Mouse (Mus musculus) embryo, embryonic 11.5 days (tissue): ENCODE measurements around the gene Oit3.
"Not testable (repeated sequence)": the region's sequence is repeated elsewhere in the genome, so short reads cannot be mapped to it uniquely, and the experiment has no call there.

Experiments
- DNase-seq: peaks from one replicate; pipeline ENCODE4 v3.0.0-alpha.2; 2012; ENCODE audit warnings: low read depth, low spot score

Oit3 gene

DNA sequence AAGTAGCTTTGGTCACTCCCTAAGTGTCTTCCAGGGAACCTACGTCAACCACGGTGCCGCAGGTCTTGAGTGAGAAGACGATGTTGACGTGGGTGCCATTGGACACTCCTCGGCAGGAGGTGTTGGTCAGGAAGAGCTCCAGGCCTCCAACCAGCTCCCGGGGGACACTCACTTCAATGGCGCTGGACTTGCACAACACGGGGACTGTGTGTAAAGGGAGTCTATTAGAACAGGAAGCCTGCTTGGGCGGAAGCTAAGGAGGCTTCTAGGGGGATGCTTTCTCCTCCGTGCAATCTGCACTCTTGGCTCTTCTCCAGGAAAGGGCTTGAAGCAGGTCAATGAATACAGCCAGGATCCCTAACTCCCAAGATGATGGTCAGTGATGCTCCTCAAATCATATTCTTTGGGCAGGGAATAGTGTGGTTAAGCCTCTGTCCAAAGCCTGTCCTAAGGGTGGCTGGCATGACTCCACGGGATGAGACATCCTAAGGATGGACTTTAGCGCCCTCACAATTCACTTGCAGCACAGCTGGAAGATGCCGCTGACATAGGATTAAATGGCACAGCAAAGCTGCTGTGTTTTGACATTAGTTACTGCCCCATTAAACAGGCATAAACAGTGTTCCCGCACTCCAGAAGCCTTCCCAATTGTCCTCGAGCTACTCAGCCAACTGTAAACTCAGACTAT lies 12.0 kb downstream of the Oit3 start:
- no peak for DNase-seq

DNA sequence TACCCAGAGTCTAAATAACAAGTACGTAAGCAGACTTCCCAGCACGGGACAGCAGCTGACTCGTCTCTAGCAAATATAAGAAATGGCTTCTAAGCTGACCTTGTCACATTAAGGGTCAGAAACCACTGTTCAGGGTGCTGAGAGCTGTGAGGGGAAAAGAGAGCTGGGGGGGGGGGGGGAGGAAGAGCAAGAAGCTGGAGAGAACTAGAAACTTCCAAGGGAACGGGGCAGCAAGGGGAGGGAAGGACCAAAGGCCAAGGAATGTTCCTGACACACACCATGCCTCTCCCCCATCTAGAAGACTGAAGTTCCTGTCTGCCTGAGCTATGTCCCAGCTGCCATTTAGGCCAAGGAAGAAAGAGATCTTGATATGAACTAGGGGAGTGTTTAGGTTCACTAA lies 15.2 kb downstream of the Oit3 start:
- DNase-seq: no peak

DNA sequence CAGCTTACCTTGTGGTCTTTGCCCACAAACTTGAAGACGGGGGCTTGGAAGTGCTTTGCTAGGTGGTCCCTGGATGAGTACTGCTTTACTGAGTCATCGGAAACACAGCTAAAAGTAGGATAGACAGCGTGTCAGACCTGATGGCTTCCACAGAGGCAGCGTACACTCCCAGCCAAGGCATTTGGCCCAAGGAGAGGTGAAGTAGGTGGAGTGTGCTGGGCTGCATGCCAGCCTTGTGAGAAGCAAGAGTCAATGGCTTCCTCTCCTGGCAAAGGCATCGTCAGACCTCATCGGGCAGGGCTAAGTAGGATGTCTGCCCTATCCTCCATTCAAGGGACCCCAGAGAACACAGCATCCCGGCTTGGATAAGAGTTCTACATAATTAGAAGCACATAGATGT lies 16.2 kb downstream of the Oit3 start:
- DNase-seq: no peak

DNA sequence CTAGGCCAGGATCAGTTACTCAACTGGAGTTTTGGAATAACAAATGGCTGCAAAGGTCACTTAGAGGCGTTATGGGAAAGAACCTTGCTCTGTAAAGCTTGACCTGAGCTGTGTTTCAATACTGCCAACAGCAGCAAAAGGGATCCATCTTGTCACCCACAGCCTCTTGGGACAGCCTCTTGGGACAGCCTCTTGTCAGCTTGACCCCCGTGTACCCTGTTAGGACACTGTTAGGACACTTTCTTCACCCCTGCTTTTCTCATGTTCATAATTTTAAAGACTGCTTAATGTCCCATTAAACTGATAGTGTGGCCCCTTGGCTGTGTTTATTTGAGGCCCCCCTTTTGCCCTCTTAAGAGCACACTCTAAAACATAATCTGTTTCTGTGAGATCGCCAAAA lies 17.1 kb downstream of the Oit3 start:
- no peak for DNase-seq

DNA sequence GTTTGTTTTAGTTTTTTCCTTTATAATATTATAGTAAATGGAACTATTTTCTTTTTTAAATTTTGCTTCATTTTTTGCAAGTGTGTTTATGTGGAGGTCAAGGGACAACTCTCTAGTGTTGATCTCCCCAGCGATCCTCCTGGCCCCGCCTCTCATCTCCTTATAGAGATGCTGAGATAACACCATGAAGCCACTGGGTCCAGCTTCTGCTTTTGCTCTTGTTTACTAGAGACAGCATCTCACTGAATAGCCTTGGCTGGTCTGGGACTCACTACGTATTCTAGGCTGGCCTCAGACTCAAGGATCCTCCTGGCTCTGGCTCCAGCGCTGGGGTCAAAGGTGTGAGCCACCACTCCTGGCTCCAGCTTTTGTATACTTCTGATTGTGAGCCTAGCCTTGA lies 22.1 kb downstream of the Oit3 start:
- DNase-seq: no peak

DNA sequence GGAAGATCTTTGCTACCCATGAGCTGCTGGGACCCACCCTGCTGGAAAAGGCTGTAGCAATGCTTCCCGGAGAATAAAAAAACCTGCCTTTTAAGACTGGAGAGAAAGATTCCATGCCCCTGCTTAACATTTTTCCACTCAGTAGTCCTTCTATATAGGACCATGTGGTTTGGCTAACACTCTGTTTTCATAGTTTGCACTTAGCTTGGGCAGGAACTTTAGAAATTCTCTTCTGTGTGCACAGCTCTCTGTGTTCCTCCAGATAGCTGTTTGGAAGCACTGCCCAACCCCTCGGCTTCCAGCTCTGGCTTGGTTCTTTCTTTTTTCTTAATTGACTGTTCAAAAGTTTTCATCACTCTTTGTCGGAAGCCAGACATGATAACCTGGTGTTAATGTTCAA lies 25.0 kb downstream of the Oit3 start:
- DNase-seq: no peak

DNA sequence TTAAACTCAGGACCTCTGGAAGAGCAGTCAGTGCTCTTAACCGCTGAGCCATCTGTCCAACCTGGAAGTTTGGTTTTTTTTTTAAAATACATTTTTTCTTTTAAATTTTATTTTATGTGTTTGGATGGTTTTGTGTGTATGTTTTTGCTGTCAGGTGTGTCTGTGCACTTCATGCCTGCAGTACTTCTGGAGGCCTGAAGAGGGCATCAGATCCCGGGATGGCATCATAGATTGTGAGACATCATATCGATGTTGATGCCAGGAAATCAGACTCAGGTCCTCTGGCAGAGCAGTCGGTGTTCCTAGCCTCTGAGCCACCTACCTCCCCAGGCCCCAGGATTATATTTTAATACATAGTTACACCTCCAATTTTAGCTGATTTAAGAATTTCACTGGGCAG lies 27.9 kb downstream of the Oit3 start:
- DNase-seq: no peak

DNA sequence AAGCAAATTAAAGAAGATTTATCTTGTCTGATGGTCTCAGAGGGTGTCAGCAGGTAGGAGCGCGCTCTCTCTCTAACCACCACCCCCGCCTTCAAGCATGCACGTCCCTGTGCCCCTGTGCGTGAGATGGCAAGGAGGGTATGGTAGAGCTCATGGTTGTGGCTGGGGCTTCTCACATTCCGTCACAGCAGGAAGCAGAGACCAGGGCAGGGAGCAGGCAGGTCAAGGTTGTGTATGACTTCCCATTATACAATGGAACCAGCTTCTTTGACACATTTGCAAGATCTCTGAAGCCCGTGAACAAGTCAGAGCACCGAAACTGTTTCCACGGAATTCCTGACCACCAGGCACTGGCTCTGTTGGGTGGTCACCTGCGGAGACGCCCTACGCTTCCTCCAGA lies 31.3 kb downstream of the Oit3 start:
- DNase-seq: no peak

DNA sequence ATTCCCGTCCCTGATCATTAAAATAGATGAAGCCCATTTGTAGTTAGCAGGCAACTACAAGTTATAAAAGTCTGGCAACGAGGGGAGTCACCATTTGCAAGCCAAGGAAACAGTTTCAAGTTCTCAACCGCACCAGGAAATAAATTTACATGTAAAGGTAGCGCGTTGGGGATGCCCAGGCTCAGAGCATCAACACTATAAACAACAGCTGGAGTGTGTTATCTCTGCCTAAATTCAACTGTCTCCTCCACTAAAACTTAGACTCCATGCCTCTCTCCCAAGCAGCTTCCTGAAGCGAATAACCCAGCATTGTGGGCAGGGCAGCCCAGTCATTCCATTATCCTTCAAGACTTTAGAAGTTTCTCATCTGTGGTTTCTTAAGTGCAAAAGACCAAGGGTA lies 33.1 kb downstream of the Oit3 start:
- no peak for DNase-seq

DNA sequence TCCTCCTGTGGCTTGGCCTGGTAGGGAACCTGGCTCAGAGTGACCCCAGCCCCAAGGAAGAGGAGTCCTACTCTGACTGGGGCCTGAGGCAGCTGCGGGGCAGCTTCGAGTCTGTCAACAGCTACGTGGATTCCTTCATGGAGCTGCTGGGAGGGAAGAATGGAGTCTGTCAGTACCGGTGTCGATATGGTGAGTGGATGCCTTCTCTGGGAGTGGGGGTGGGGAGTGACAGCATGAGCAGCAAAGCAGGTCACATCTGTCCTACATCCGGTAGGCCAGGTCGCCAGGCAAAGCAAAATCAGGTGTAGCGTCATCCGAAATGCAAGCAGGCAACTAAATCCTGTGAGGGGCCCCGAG lies 37.8 kb downstream of the Oit3 start:
- no peak for DNase-seq

DNA sequence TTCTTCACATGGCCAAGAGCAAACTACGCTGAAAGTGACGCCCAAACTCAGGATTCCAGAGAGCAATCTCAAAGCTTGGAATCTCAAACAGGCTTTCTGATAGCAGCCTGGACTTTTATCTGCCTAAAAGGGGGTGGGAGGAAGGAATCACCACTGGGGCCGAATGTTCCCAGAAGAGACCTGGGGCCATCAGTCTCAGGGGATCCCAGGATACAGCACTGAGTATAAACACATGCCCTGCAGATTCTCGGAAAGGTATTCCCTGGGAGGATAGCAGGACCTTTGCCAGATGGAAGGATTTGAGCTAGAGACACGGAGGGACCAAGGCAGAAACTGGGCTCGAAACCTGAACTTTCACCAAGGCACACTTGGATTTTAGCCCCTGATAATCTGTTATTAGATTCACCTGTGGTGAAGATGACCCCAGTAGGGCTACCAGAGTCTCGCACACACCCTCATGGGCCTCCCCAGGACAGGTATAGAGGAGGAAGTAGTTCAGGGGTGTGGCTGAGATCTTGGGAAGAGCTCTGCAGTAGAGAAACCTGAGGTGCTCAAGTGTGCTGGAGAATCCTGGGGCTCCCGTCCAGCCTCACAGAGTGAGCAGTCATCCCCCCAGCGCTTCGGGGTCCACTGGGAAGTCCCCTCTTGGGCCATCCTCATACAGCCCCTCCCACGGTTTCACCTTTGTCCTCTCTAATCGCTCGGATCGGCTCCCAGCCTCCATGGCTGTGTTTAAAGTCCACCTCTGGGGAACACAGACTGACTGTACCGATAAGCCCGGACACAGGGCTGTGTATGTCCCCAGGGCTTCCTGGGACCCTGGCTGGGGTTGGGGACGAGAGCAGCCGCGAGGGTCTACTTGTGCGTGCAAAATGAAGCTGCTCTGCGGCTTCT lies 38.4 kb downstream of the Oit3 start, which contains the start of gene Pla2g12b:
Gene Pla2g12b (plus strand): TSS at position 762 of the 894 bp plus-strand sequence.
- no peak for DNase-seq

DNA sequence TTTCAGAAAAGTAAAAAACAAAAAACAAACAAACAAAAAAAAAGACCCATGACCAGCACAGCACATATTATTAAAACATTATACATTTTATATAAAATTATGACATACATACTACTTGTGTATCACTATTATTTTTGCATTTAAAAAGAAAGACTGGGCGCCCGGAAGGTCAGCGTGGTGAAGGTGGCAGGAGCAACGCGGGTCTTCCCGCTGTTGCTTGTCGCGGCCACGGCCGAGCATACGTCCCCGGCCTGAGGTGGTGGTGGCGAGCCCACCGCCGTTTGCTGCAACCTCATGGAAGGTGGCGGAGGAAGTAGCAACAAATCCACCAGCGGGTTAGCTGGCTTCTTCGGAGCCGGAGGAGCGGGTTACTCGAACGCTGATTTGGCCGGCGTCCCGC lies 46.1 kb downstream of the Oit3 start, which contains the start of gene Gm10273:
Gene Gm10273 (plus strand): TSS at position 172 of the 400 bp plus-strand sequence.
- not testable (repeated sequence) for DNase-seq

DNA sequence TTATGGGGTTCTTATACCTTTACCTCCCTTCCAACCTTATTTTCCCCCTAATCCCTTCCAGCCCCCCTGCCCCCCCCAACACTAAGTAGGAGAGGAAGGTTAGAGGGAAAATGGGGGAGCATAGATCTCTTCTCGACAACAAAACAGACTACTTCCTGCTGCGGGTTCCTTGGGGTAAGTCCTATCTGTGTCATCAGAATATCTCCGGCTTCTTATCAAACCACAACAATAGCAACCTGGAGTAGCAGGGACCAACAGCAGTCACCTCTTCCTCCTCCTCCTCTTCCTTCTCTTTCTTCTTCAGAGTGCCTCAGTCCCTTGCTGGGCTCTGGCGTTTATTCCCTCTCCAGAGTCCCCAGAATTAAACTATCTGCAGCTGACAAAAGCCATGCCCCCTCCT lies 49.7 kb downstream of the Oit3 start:
- DNase-seq: no peak

DNA sequence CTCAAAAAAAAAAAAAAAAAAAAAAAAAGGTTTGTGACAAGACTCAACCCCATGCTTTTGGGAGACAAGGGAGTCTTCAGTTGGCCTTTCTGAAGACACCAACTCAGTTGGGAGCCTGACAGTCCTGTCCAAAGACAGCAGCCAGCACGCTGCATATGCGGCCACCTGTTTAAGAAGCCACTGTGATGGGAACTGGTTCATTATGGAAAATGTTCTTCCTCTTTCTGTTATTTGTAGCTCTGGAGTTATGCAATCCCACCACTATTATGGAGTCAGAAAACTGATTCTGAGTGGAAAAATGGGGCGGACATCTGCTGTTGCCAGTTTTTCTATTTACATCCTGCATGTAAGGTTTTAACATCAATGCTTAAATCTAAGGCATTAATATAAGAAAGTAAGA lies 51.9 kb downstream of the Oit3 start:
- DNase-seq: no peak

DNA sequence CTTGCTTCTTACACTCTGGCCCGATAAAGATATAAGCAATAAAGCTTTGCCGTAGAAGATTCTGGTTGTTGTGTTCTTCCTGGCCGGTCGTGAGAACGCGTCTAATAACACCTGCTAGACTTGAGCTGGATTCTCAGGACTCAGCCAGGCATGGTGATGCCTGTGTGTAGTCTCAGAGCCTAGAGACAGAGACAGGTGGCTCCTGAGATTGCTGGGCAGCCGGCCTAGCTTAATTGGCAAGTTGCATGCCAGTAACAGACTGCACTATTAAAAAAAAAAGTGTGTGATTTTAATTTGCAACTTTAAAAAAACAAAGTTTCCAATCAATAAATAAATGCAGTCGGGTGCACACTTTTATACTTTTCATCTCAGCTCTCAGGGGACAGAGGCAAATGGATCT lies 54.6 kb downstream of the Oit3 start:
- no peak for DNase-seq

DNA sequence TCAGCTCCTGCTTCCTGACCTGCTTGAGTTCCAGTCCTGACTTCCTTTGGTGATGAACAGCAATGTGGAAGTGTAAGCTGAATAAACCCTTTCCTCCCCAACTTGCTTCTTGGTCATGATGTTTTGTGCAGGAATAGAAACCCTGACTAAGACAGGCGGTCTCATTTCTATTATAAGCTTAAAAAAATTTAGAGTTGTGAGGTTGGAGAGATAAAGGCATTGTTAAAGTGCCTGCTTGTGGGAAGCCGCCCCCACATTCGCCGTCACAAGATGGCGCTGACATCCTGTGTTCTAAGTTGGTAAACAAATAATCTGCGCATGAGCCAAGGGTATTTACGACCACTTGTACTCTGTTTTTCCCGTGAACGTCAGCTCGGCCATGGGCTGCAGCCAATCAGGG lies 60.0 kb downstream of the Oit3 start:
- DNase-seq: not testable (repeated sequence)

DNA sequence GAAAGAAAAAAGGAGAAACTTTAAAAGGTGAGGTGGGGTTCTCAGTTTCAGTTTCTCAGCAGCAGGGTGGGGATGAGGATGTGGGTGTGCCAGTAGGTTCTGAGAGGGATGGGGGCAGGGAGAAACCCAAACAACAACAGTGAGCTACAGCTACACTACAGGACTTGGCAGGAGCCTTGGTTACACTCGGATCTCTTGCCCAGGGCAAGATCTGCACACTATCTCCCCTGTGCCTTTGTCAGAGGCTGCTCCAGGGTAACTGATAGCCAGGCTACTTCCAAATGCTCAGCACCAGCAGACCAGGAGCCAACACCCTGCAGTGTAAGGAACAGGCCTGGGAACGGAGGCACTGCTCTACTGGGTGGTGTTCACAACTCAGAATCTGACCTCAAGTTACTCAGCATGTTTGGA lies 61.2 kb downstream of the Oit3 start:
- DNase-seq: no peak

DNA sequence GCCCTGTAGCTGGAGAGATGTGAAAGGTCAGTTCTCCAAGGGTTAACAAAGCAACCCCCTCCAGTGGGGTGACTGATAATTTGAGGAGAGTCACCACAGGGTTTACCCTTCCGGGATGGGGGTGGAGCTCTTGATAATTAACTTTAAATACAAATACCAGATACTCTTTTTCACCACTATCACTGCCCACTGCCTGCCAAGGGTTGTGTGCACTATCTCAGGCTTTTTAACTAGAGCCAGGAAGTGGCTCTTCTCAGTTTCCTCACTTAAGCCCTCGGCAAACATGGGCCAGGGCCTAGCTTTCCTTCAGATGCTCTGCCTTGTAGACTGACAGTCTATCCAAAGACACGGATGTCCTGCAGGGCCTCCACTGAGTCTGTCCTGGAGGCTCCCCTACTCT lies 61.7 kb downstream of the Oit3 start:
- DNase-seq: no peak

DNA sequence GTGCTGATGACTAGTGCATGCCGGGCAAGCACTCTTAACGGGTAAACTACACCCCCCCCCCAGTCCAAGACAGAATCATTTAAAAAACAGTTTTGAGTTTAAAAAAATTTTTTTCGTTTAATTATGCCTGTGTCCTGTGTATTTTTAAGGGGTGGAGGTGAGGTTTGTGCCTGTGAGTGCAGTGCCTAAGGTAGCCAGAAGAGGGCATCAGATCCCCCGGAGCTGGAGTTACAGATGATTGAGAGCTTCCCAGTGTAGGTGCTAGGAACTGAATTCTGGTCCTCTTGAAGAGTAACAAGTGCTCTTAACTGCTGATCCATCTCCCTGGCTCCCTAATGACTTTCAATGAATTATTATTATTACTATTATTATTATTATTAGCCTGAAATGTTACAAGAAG lies 62.9 kb downstream of the Oit3 start:
- no peak for DNase-seq

DNA sequence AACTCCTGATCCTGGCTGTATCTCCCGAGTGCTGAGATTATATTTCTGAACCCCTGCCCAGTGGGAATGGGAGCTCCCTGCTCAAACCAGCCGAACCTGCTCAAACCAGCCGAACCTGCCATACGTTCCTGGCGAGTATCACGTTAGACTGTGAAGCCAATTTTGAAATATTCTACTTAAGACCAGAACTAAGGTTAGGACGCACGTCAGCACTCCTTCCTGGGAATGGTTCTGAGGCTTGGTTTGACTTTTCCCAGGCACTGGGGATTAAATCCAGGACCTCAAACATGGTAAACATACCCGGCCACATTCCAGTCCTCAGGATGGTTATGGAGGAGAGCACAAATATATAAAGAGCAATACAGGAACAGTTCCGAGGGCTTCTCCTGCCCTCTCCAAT lies 63.7 kb downstream of the Oit3 start:
- no peak for DNase-seq
